Mouse (Mus musculus) embryonic fibroblast, embryonic 13.5 days (primary cell): Measurements from ENCODE around the gene Gm45717.

Experiments used
- CTCF ChIP-seq: IDR thresholded peaks from 2 replicates; pipeline ENCODE4 v1.5.1; 2011; ENCODE audit warnings: mild to moderate bottlenecking, control low read depth, low read length, moderate library complexity, borderline replicate concordance; ENCODE audit not compliant: insufficient read depth
- POLR2A ChIP-seq: IDR thresholded peaks from 2 replicates; pipeline ENCODE4 v1.6.1; 2011; ENCODE audit warnings: low read depth, mild to moderate bottlenecking, control low read depth, low read length, moderate library complexity

GRCm38 (mm10) chr7:140942341-140942740 is 13.4 kb downstream of the Gm45717 start:
- TF ChIP-seq CTCF: no peak
- peak; percentile 41; the same call in 1 of the 2 replicates for TF ChIP-seq POLR2A
